Mouse (Mus musculus) stomach, postnatal 0 days (tissue): Measurements from ENCODE around the gene Cwc25. TPM values are rescaled to one million over a fixed set of nuclear protein-coding genes. Genes with fewer than 3 reads are reported as not detected.

ENCODE experiments used
- ATAC-seq: fragments of 200-750 bp; cut with Nextera tagmentation; 2 replicates; pipeline ENCODE4 v1.8.0; 2017; ENCODE audit not compliant: low FRiP score, low TSS enrichment
- DNase-seq: peaks from one replicate; pipeline ENCODE4 v3.0.0-alpha.2; 2016; ENCODE audit warnings: low spot score
- H3K27ac ChIP-seq: fragments of 300-500 bp; sonication (generic); replicated peaks from 2 replicates; pipeline ENCODE4 v1.5.1; 2014; ENCODE audit warnings: mild to moderate bottlenecking, control low read depth
- H3K27me3 ChIP-seq: fragments of 300-500 bp; sonication (generic); 2 replicates; pipeline ENCODE4 v1.6.1; 2014; ENCODE audit warnings: low read length; ENCODE audit not compliant: control insufficient read depth, insufficient read depth
- H3K36me3 ChIP-seq: fragments of 300-500 bp; sonication (generic); 2 replicates; pipeline ENCODE4 v1.6.1; 2014; ENCODE audit warnings: low read length, mixed read lengths; ENCODE audit not compliant: control insufficient read depth, insufficient read depth
- H3K4me1 ChIP-seq: fragments of 300-500 bp; sonication (generic); replicated peaks from 2 replicates; pipeline ENCODE4 v1.6.1; 2014; ENCODE audit warnings: antibody characterized with exemption; ENCODE audit not compliant: control insufficient read depth, insufficient read depth
- H3K4me2 ChIP-seq: fragments of 300-500 bp; sonication (generic); replicated peaks from 2 replicates; pipeline ENCODE4 v1.6.1; 2014; ENCODE audit warnings: low read depth, mild to moderate bottlenecking, control low read depth, moderate library complexity
- H3K4me3 ChIP-seq: fragments of 300-500 bp; sonication (generic); 2 replicates; pipeline ENCODE4 v1.5.1; 2014; ENCODE audit warnings: low read depth, low read length, control low read depth
- H3K9ac ChIP-seq: fragments of 300-500 bp; sonication (generic); 2 replicates; pipeline ENCODE4 v1.6.1; 2014; ENCODE audit warnings: mild to moderate bottlenecking, low read length, control low read depth, mixed read lengths
- H3K9me3 ChIP-seq: fragments of 300-500 bp; sonication (generic); 2 replicates; pipeline ENCODE4 v1.6.1; 2016; ENCODE audit warnings: low read length; ENCODE audit not compliant: control insufficient read depth
- CTCF ChIP-seq: IDR thresholded peaks from 2 replicates; pipeline ENCODE4 v1.5.1; 2016; ENCODE audit warnings: antibody characterized with exemption, low read depth, mild to moderate bottlenecking, moderate library complexity
- EP300 ChIP-seq: optimal IDR thresholded peaks from 2 replicates; pipeline ENCODE3; 2016; ENCODE audit warnings: antibody characterized with exemption
- WGBS: fragments of 180-500 bp; shearing (Covaris S2); extraction: QIAGEN DNeasy Blood & Tissue Kit; methylation state at CpG from one replicate; pipeline ENCODE4 v1.1.7; 2014; 5-methylcytosine and 5-hydroxymethylcytosine counted together
- polyA plus RNA-seq: library from polyadenylated mRNA; unstranded; fragments of >200 nt; fragmentation: Nextera tagmentation; extraction: Ambion mirVana; gene quantifications from 2 replicates; pipeline ENCODE4 v1.2.1, GENCODE M21; 2015

The Cwc25 gene
- polyA plus RNA-seq, result 9.0 TPM in 2 replicates

DNA sequence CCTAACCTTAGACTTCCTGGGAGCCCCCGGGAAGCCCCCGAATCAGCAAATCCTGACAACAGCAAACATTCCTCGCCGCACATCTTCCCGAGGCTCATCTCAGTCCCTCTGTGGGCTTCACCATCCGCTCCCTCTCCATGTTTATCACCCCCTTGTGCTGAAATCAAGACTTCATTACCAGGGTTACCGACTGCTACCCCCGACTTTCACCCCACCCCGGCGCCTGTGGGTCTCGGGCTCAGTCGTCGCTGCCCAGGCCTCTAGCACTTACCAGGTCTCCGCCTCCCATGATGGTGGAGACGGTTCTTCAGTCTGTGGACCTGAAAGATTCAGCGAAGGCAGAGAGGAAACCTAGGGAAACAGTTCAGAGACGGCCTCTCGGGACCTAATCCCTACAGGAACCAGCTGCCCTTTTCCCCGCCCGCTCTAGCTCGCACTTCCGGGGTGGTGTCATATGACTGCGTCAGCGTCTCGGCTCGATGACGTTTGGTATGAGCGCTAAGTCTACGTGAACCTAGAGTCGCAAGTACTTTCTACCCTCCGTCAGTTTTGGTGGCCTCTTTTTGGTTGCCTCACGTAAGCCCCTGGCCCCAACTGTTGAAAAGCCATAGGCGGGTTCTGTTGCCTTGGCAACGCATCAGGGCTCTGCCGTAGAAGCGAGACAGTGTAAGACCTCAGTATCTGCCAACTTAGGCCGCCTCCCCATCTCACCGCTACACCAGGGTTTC lies at the start of gene Cwc25:
Gene Cwc25, minus strand, starts transcription at position 403 of the 728 bp plus-strand sequence.
- under 1% methylated on average over 38 of the region's 38 CpGs for WGBS
- H3K4me1 ChIP-seq, result peaks cover 6% of the 10 kb centered on the region; the same call in 1 of the 2 replicates
- ATAC-seq, result peak; percentile 91

DNA sequence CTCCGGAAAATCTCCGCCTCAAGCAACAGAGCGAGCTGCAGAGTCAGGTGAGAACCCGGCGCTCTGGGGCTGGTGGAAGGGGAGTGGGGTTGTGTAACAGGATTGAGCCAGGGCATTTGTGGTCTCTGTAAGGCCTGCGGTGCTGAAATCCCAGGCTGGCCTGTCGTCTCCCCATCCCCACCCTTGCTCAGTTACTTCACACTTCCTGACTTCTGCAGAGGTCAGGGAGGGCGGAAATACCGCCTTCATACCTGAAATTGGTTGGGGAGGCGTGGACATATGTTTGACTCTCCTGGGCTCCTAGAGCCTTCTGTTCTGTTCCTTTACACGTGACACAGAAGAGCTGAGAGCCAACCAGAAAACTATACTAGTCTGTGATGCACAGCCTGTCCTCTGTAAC lies 49.4 kb upstream of the Cwc25 start:
- DNase-seq, result no peak

More for the DNA sequence above, at the start of gene Cwc25:
- peak within 1 kb of the TSS; percentile 94 for H3K9ac ChIP-seq
- peak within 1 kb of the TSS; percentile 78 for H3K27ac ChIP-seq
- TF ChIP-seq CTCF (no peak), EP300 (no peak)
- DNase-seq, result peak; percentile 97
- H3K9me3 ChIP-seq, result no peaks in the 10 kb centered on the region
- no peaks in the 10 kb centered on the region for H3K27me3 ChIP-seq
- peak within 1 kb of the TSS; percentile 82 for H3K4me2 ChIP-seq
- H3K4me3 ChIP-seq, result peak within 1 kb of the TSS; percentile 98
- H3K36me3 ChIP-seq, result peaks cover 10% of the 10 kb centered on the region; the same call in 1 of the 2 replicates

DNA sequence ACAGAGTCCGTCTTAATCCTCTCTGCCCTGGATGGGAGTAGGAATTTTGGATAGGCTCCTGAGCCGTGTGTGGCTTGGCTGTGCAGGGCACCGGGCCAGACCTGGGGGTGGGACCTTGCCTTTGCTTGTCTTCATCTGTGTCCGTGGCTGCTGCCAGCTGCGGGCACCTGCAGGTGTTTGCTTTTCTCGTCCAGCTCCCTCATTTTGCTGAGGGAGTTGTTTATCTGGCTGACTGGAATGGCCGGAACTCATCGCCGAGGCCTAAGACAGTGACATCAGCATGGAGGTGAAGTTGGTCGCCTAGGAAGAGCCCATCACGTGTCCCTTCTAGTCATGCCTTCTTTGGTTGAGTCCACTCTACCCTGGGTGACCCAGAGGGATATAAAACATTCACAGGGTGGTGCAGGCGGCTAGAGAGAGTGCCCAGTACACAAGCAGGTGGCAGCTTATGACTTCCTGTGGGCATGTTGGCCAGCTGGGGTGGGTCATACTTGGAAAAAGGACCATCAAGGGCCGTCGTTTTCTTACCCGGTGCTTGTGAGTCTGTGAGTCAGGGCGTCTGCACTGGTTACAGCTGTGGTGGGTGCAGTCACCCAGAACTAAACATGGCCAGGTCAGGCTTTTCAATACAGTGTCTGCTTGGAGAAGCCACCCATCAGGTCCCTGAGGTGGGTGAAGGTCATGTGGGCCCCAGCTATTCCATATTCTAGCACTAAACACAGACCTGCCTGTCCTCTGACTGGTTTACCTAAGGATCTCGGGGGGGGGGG lies 47.6 kb upstream of the Cwc25 start:
- H3K27ac ChIP-seq, result peak overlapping the region; percentile 42
- no peaks in the 10 kb centered on the region for H3K27me3 ChIP-seq
- H3K4me3 ChIP-seq, result no peak overlapping the region
- H3K36me3 ChIP-seq, result peaks cover 5% of the 10 kb centered on the region; the same call in 1 of the 2 replicates
- peaks cover 23% of the 10 kb centered on the region for H3K4me1 ChIP-seq
- 44% methylated on average over 17 of the region's 17 CpGs for WGBS
- no peak overlapping the region for H3K4me2 ChIP-seq
- ATAC-seq (no peak), DNase-seq (peak; percentile 51)
- TF ChIP-seq EP300 (no peak), CTCF (no peak)
- H3K9me3 ChIP-seq, result no peaks in the 10 kb centered on the region
- H3K9ac ChIP-seq, result no peak overlapping the region

More for the DNA sequence above, 49.4 kb upstream of the Cwc25 start:
- H3K4me1 ChIP-seq, result peaks cover 13% of the 10 kb centered on the region
- peak overlapping the region; percentile 56; the same call in 1 of the 2 replicates for H3K27ac ChIP-seq
- 66% methylated on average over 11 of the region's 11 CpGs for WGBS
- TF ChIP-seq EP300, result no peak
- H3K9ac ChIP-seq, result peak overlapping the region; percentile 13; the same call in 1 of the 2 replicates
- H3K9me3 ChIP-seq, result no peaks in the 10 kb centered on the region
- no peak for ATAC-seq
- H3K4me2 ChIP-seq, result no peak overlapping the region
- peaks cover 2% of the 10 kb centered on the region; the same call in 1 of the 2 replicates for H3K36me3 ChIP-seq
- H3K4me3 ChIP-seq, result no peak overlapping the region
- no peaks in the 10 kb centered on the region for H3K27me3 ChIP-seq

DNA sequence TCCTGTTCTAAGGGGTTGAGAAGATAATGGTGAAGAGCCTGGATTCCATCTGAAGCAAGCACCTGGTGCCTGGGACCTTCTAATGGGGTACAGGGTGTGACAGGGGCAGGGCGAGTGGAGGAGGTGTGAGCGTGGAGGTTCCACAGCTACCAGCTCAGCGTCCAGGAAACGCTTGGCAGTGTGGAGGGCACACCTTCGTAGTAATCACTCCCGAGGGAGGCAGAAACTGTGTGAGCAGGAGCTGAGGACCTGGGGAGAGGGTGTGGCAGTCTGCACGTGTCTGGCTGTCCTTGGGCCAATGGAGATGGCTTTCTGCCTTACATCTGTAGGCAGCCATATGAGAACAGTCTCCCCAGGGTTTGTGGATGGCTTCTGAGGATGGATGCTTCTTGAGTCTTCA lies 46.7 kb upstream of the Cwc25 start:
- DNase-seq (peak; percentile 78), ATAC-seq (peak; percentile 60)
- H3K4me2 ChIP-seq, result no peak overlapping the region
- TF ChIP-seq EP300 (no peak), CTCF (no peak)
- H3K36me3 ChIP-seq, result 0 out of 2 replicates have a peak, but pooled peaks cover 5% of the 10 kb centered on the region
- peaks cover 31% of the 10 kb centered on the region for H3K4me1 ChIP-seq
- no peak overlapping the region for H3K4me3 ChIP-seq
- H3K27ac ChIP-seq, result peak overlapping the region; percentile 42
- no peaks in the 10 kb centered on the region for H3K9me3 ChIP-seq
- 40% methylated on average over 7 of the region's 7 CpGs for WGBS
- no peaks in the 10 kb centered on the region for H3K27me3 ChIP-seq
- H3K9ac ChIP-seq, result 0 out of 2 replicates have a peak overlapping the region, but pooled peaks have one; percentile 5

DNA sequence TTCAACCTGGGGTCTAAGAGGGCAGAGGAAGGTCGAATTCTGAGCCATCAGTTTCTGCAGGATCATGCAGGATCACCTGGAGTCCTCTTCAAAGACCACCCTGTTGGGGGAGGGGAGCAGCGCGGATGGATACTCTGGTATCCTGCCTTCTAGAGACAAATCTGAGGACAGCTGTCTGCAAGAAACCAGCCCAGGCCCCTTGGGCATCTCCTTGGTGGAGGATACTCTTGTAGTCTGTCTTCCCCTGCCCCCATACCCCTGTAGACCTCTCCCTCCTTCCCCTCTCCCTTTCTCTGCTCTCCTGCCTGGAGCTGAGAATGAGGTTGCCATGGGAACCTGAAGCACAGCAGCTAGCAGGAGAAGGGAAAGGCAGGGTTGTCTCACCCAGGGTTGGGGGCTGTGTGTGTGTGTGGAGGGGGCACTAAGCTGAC lies 46.1 kb upstream of the Cwc25 start:
- Histone ChIP-seq H3K9ac (peak overlapping the region; percentile 23; the same call in 1 of the 2 replicates), H3K9me3 (no peaks in the 10 kb centered on the region), H3K27me3 (no peaks in the 10 kb centered on the region), H3K36me3 (0 out of 2 replicates have a peak, but pooled peaks cover 5% of the 10 kb centered on the region), H3K4me2 (peak overlapping the region; percentile 14; the same call in 1 of the 2 replicates), H3K4me3 (no peak overlapping the region), H3K4me1 (peaks cover 31% of the 10 kb centered on the region), H3K27ac (peak overlapping the region; percentile 42)
- no peak for TF ChIP-seq CTCF
- TF ChIP-seq EP300, result no peak
- DNase-seq (no peak), ATAC-seq (no peak)
- 34% methylated on average over 3 of the region's 3 CpGs for WGBS
